Mouse (Mus musculus) liver, embryonic 15.5 days (tissue): ENCODE measurements around the gene 1700001P01Rik. TPM values are rescaled to one million over a fixed set of nuclear protein-coding genes. Genes with fewer than 3 reads are reported as not detected.

Source experiments
- ATAC-seq: fragments of 200-750 bp; cut with Nextera tagmentation; 2 replicates; pipeline ENCODE4 v1.8.0; 2017; ENCODE audit warnings: moderate number of reproducible peaks, mild to moderate bottlenecking, moderate library complexity; ENCODE audit not compliant: insufficient read depth
- H3K27ac ChIP-seq: fragments of 300-500 bp; sonication (generic); replicated peaks from 2 replicates; pipeline ENCODE4 v1.5.1; 2015; ENCODE audit warnings: mild to moderate bottlenecking, inconsistent platforms
- H3K27me3 ChIP-seq: fragments of 300-500 bp; sonication (generic); 2 replicates; pipeline ENCODE4 v1.6.1; 2015; ENCODE audit warnings: mild to moderate bottlenecking, inconsistent platforms
- H3K36me3 ChIP-seq: fragments of 300-500 bp; sonication (generic); replicated peaks from 2 replicates; pipeline ENCODE4 v1.6.1; 2015; ENCODE audit warnings: moderate library complexity, mild to moderate bottlenecking, inconsistent platforms
- H3K4me1 ChIP-seq: fragments of 300-500 bp; sonication (generic); replicated peaks from 2 replicates; pipeline ENCODE4 v1.6.1; 2015; ENCODE audit warnings: inconsistent platforms
- H3K4me2 ChIP-seq: fragments of 300-500 bp; sonication (generic); 2 replicates; pipeline ENCODE4 v1.6.1; 2015; ENCODE audit warnings: moderate library complexity, mild to moderate bottlenecking, inconsistent platforms
- H3K4me3 ChIP-seq: fragments of 300-500 bp; sonication (generic); replicated peaks from 2 replicates; pipeline ENCODE4 v1.5.1; 2015; ENCODE audit warnings: mild to moderate bottlenecking, inconsistent platforms
- H3K9ac ChIP-seq: fragments of 300-500 bp; sonication (generic); 2 replicates; pipeline ENCODE4 v1.6.1; 2015; ENCODE audit warnings: moderate library complexity, mild to moderate bottlenecking, inconsistent platforms
- H3K9me3 ChIP-seq: fragments of 300-500 bp; sonication (generic); replicated peaks from 2 replicates; pipeline ENCODE4 v1.6.1; 2016; ENCODE audit warnings: inconsistent platforms
- WGBS: fragments of 180-500 bp; shearing (Covaris S2); methylation state at CpG from one replicate; pipeline ENCODE4 v1.1.7; 2015; ENCODE audit warnings: mixed read lengths; ENCODE audit not compliant: insufficient replicate concordance; 5-methylcytosine and 5-hydroxymethylcytosine counted together
- polyA plus RNA-seq: library from polyadenylated mRNA; unstranded; fragments of >200 nt; fragmentation: Nextera tagmentation; extraction: Ambion mirVana; gene quantifications from 2 replicates; pipeline ENCODE4 v1.2.1, GENCODE M21; 2015

Gene 1700001P01Rik
- polyA plus RNA-seq, result not detected in 2 replicates

GRCm38 (mm10) chr11:97775808-97776496 lies at the start of gene 1700001P01Rik:
Gene 1700001P01Rik, minus strand, starts transcription at chr11:97775918.
- H3K4me2 ChIP-seq, result no peak within 1 kb of the TSS
- WGBS, result 41% methylated on average over 17 of the region's 17 CpGs
- H3K27ac ChIP-seq, result no peak within 1 kb of the TSS
- H3K4me3 ChIP-seq, result no peak within 1 kb of the TSS
- H3K9me3 ChIP-seq, result no peaks in the 10 kb centered on the region
- ATAC-seq, result no peak
- H3K9ac ChIP-seq, result no peak within 1 kb of the TSS
- peaks cover 32% of the 10 kb centered on the region for H3K4me1 ChIP-seq
- peaks cover 52% of the 10 kb centered on the region for H3K36me3 ChIP-seq
- no peaks in the 10 kb centered on the region; the same call in 1 of the 2 replicates for H3K27me3 ChIP-seq

GRCm38 (mm10) chr11:97825295-97825694 lies 49.6 kb upstream of the 1700001P01Rik start:
- Histone ChIP-seq H3K9ac (no peak overlapping the region), H3K27ac (no peak overlapping the region), H3K9me3 (no peaks in the 10 kb centered on the region), H3K4me3 (no peak overlapping the region), H3K27me3 (no peaks in the 10 kb centered on the region), H3K36me3 (peaks cover 35% of the 10 kb centered on the region), H3K4me1 (peaks cover 56% of the 10 kb centered on the region), H3K4me2 (no peak overlapping the region)
- 57% methylated on average over 10 of the region's 10 CpGs for WGBS
- ATAC-seq, result no peak

GRCm38 (mm10) chr11:97824895-97825294 lies 49.2 kb upstream of the 1700001P01Rik start:
- no peak overlapping the region for H3K4me3 ChIP-seq
- H3K4me1 ChIP-seq, result peaks cover 56% of the 10 kb centered on the region
- no peaks in the 10 kb centered on the region for H3K27me3 ChIP-seq
- H3K27ac ChIP-seq, result no peak overlapping the region
- H3K36me3 ChIP-seq, result peaks cover 35% of the 10 kb centered on the region
- WGBS, result 51% methylated on average over 6 of the region's 6 CpGs
- no peak for ATAC-seq
- no peak overlapping the region for H3K4me2 ChIP-seq
- H3K9ac ChIP-seq, result no peak overlapping the region
- H3K9me3 ChIP-seq, result no peaks in the 10 kb centered on the region

GRCm38 (mm10) chr11:97824168-97824567 lies 48.5 kb upstream of the 1700001P01Rik start:
- no peaks in the 10 kb centered on the region for H3K27me3 ChIP-seq
- H3K4me1 ChIP-seq, result peaks cover 61% of the 10 kb centered on the region
- no peak for ATAC-seq
- no peak overlapping the region for H3K27ac ChIP-seq
- H3K9me3 ChIP-seq, result no peaks in the 10 kb centered on the region
- H3K4me2 ChIP-seq, result no peak overlapping the region
- WGBS, result 76% methylated on average over 11 of the region's 11 CpGs
- H3K36me3 ChIP-seq, result peaks cover 38% of the 10 kb centered on the region
- H3K9ac ChIP-seq, result no peak overlapping the region
- H3K4me3 ChIP-seq, result no peak overlapping the region

GRCm38 (mm10) chr11:97822840-97823603 lies 47.3 kb upstream of the 1700001P01Rik start:
- H3K36me3 ChIP-seq, result peaks cover 35% of the 10 kb centered on the region
- no peak overlapping the region for H3K9ac ChIP-seq
- H3K4me3 ChIP-seq, result no peak overlapping the region
- 75% methylated on average over 20 of the region's 20 CpGs for WGBS
- no peak for ATAC-seq
- H3K4me2 ChIP-seq, result peak overlapping the region; percentile 1; the same call in 1 of the 2 replicates
- H3K27me3 ChIP-seq, result no peaks in the 10 kb centered on the region
- H3K9me3 ChIP-seq, result no peaks in the 10 kb centered on the region
- peaks cover 72% of the 10 kb centered on the region for H3K4me1 ChIP-seq
- H3K27ac ChIP-seq, result peak overlapping the region; percentile 11; the same call in 1 of the 2 replicates

GRCm38 (mm10) chr11:97821401-97822064 lies 45.8 kb upstream of the 1700001P01Rik start:
- no peaks in the 10 kb centered on the region for H3K27me3 ChIP-seq
- 78% methylated on average over 8 of the region's 8 CpGs for WGBS
- ATAC-seq, result no peak
- peak overlapping the region; percentile 24; the same call in 1 of the 2 replicates for H3K27ac ChIP-seq
- peaks cover 87% of the 10 kb centered on the region for H3K4me1 ChIP-seq
- H3K9ac ChIP-seq, result no peak overlapping the region
- no peak overlapping the region for H3K4me3 ChIP-seq
- H3K36me3 ChIP-seq, result peaks cover 28% of the 10 kb centered on the region
- no peaks in the 10 kb centered on the region for H3K9me3 ChIP-seq
- no peak overlapping the region for H3K4me2 ChIP-seq

GRCm38 (mm10) chr11:97820840-97821239 lies 45.1 kb upstream of the 1700001P01Rik start:
- peaks cover 26% of the 10 kb centered on the region for H3K36me3 ChIP-seq
- peaks cover 88% of the 10 kb centered on the region for H3K4me1 ChIP-seq
- no peak overlapping the region for H3K9ac ChIP-seq
- H3K9me3 ChIP-seq, result no peaks in the 10 kb centered on the region
- no peak overlapping the region for H3K4me2 ChIP-seq
- peak; percentile 55 for ATAC-seq
- H3K27me3 ChIP-seq, result no peaks in the 10 kb centered on the region
- no peak overlapping the region for H3K4me3 ChIP-seq
- H3K27ac ChIP-seq, result peak overlapping the region; percentile 45; the same call in 1 of the 2 replicates
- WGBS, result 50% methylated on average over 4 of the region's 4 CpGs

- WGBS, result 48% methylated on average over 5 of the region's 5 CpGs
- no peak for ATAC-seq
- peak overlapping the region; percentile 10; the same call in 1 of the 2 replicates for H3K27ac ChIP-seq
- no peak overlapping the region for H3K4me3 ChIP-seq
- peaks cover 89% of the 10 kb centered on the region for H3K4me1 ChIP-seq
- H3K9me3 ChIP-seq, result no peaks in the 10 kb centered on the region
- no peak overlapping the region for H3K9ac ChIP-seq
- no peak overlapping the region for H3K4me2 ChIP-seq
- H3K27me3 ChIP-seq, result no peaks in the 10 kb centered on the region
- H3K36me3 ChIP-seq, result peaks cover 21% of the 10 kb centered on the region
Measured at GRCm38 (mm10) chr11:97819923-97820322, 44.2 kb upstream of the 1700001P01Rik start.

- 54% methylated on average over 4 of the region's 4 CpGs for WGBS
- Histone ChIP-seq H3K36me3 (peaks cover 13% of the 10 kb centered on the region), H3K27me3 (no peaks in the 10 kb centered on the region), H3K9me3 (no peaks in the 10 kb centered on the region), H3K9ac (no peak overlapping the region), H3K27ac (0 out of 2 replicates have a peak overlapping the region, but pooled peaks have one; percentile 55), H3K4me2 (no peak overlapping the region), H3K4me1 (peaks cover 91% of the 10 kb centered on the region), H3K4me3 (no peak overlapping the region)
- no peak for ATAC-seq
Measured at GRCm38 (mm10) chr11:97819102-97819501, 43.4 kb upstream of the 1700001P01Rik start.

- Histone ChIP-seq H3K4me2 (no peak overlapping the region), H3K27me3 (no peaks in the 10 kb centered on the region), H3K4me3 (no peak overlapping the region), H3K4me1 (peaks cover 96% of the 10 kb centered on the region), H3K9me3 (no peaks in the 10 kb centered on the region), H3K27ac (0 out of 2 replicates have a peak overlapping the region, but pooled peaks have one; percentile 55), H3K9ac (no peak overlapping the region), H3K36me3 (peaks cover 11% of the 10 kb centered on the region)
- 19% methylated on average over 4 of the region's 4 CpGs for WGBS
- ATAC-seq, result no peak
Measured at GRCm38 (mm10) chr11:97818571-97818970, 42.9 kb upstream of the 1700001P01Rik start.

- H3K9ac ChIP-seq, result no peak overlapping the region
- no peak for ATAC-seq
- peak overlapping the region; percentile 24; the same call in 1 of the 2 replicates for H3K27ac ChIP-seq
- WGBS, result 42% methylated on average over 6 of the region's 6 CpGs
- H3K4me2 ChIP-seq, result no peak overlapping the region
- H3K36me3 ChIP-seq, result peaks cover 11% of the 10 kb centered on the region
- H3K4me3 ChIP-seq, result no peak overlapping the region
- no peaks in the 10 kb centered on the region for H3K9me3 ChIP-seq
- H3K27me3 ChIP-seq, result no peaks in the 10 kb centered on the region
- H3K4me1 ChIP-seq, result peaks cover 97% of the 10 kb centered on the region
Measured at GRCm38 (mm10) chr11:97818003-97818402, 42.3 kb upstream of the 1700001P01Rik start.
